Mouse (Mus musculus) right cerebral cortex, adult 18-20 months (tissue): ENCODE data around the gene Fance.
"Not testable (repeated sequence)": the region's sequence is repeated elsewhere in the genome, so short reads cannot be mapped to it uniquely, and the experiment has no call there.

Source experiments
- DNase-seq: peaks from one replicate; pipeline ENCODE4 v3.0.0; 2022; ENCODE audit warnings: mixed read lengths

Gene Fance

GRCm38 (mm10) chr17:28294449-28295333 is 18.6 kb upstream of the Fance start:
- DNase-seq, result no peak

- no peak for DNase-seq
These were observed 14.4 kb upstream of the Fance start for GRCm38 (mm10) chr17:28298888-28299287.

- no peak for DNase-seq
These were observed 13.5 kb upstream of the Fance start for GRCm38 (mm10) chr17:28299669-28300320.

GRCm38 (mm10) chr17:28300323-28300722 is 13.0 kb upstream of the Fance start:
- no peak for DNase-seq

- DNase-seq, result no peak
These were observed 12.5 kb upstream of the Fance start for GRCm38 (mm10) chr17:28300850-28301249.

- DNase-seq, result no peak
These were observed 8.1 kb upstream of the Fance start for GRCm38 (mm10) chr17:28305172-28305571.

GRCm38 (mm10) chr17:28308297-28309195 is 4.8 kb upstream of the Fance start:
- DNase-seq, result peak; percentile 81

GRCm38 (mm10) chr17:28310831-28311230 is 2.5 kb upstream of the Fance start:
- no peak for DNase-seq

GRCm38 (mm10) chr17:28311366-28312132 is 1.8 kb upstream of the Fance start:
- DNase-seq, result no peak

- no peak for DNase-seq
These were observed 797 bp upstream of the Fance start for GRCm38 (mm10) chr17:28312232-28313211.

- no peak for DNase-seq
These were observed 534 bp downstream of the Fance start for GRCm38 (mm10) chr17:28313880-28314225.

GRCm38 (mm10) chr17:28315611-28316160 is 2.4 kb downstream of the Fance start:
- DNase-seq, result no peak

- no peak for DNase-seq
These were observed 3.2 kb downstream of the Fance start for GRCm38 (mm10) chr17:28316476-28316875.

- DNase-seq, result no peak
These were observed 3.8 kb downstream of the Fance start for GRCm38 (mm10) chr17:28317091-28317490.

- no peak for DNase-seq
These were observed 4.4 kb downstream of the Fance start for GRCm38 (mm10) chr17:28317725-28318124.

- DNase-seq, result no peak
These were observed 8.4 kb downstream of the Fance start for GRCm38 (mm10) chr17:28321700-28322099.

GRCm38 (mm10) chr17:28323786-28324185 is 10.5 kb downstream of the Fance start:
- no peak for DNase-seq

- DNase-seq, result not testable (repeated sequence)
These were observed 11.1 kb downstream of the Fance start for GRCm38 (mm10) chr17:28324416-28324815.

- no peak for DNase-seq
These were observed 12.4 kb downstream of the Fance start for GRCm38 (mm10) chr17:28325751-28326150.

- DNase-seq, result no peak
These were observed 13.6 kb downstream of the Fance start for GRCm38 (mm10) chr17:28326951-28327350.
